Mouse (Mus musculus): ENCODE data around the gene Cyb5d2. TPM values are rescaled to one million over a fixed set of nuclear protein-coding genes. Genes with fewer than 3 reads are reported as not detected.

Cyb5d2 gene
- 12.0 TPM for polyA plus RNA-seq (2014; fragmentation: Illumina TruSeq; extraction: RNeasy Lipid Tissue Mini Kit (QIAGEN cat#74804); ENCODE audit: low read depth, low replicate concordance)

DNA sequence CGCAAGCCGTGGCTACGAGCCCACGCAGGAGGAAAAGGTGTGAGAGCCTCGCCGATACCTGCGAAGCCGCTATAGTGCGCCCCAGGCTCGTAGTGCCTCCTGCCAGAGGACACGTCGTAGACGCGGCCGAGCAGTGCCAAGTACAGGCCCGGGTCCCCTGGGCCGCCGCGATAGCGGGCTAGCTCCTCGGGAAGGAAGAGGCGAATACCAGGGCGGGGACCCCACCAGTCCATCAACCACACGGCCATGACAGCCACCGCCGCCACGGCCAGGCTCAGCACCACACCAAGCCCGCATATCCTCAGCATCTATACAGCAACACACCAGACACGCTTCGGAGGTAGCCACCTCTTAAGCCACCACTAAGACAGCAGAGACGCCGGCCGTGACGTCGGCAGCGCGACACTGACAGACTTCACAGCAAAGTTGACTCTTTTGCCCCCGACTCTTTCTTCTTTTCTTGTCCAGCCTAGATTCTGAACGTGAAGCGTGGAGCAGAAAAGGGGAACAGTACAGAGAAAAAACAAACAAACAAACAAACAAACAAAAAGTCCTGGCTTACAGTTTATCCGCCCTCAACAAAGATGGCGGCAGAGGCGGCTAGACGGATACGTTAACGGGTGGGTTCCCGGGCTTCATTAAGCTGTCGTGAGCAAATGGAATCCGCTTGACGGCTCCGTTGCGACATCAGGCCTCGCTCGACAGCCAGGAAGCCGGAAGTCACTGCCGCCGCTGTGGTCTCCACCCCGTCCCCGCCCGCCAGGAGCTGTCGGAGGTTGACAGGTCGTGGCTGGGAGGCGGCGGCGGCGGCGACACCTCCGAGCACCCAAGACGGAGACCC is at the start of gene Cyb5d2, which contains the start of gene Zzef1:
Cyb5d2 (minus strand) TSS at position 688 of the 841 bp plus-strand sequence.
Zzef1 (plus strand) TSS at position 772 of the 841 bp plus-strand sequence.

Other genes with a start within 250 kb of the Cyb5d2 start
- 1.2 TPM for gene Spns3, start 245.6 kb downstream of the Cyb5d2 start, polyA plus RNA-seq (2014; fragmentation: Illumina TruSeq; extraction: RNeasy Lipid Tissue Mini Kit (QIAGEN cat#74804); ENCODE audit: low read depth, low replicate concordance)
- gene Ube2g1, start 188.9 kb downstream of the Cyb5d2 start, polyA plus RNA-seq (2014; fragmentation: Illumina TruSeq; extraction: RNeasy Lipid Tissue Mini Kit (QIAGEN cat#74804); ENCODE audit: low read depth, low replicate concordance) = 23.2 TPM
- gene Ankfy1, start 106.1 kb downstream of the Cyb5d2 start, polyA plus RNA-seq (2014; fragmentation: Illumina TruSeq; extraction: RNeasy Lipid Tissue Mini Kit (QIAGEN cat#74804); ENCODE audit: low read depth, low replicate concordance) = 26.2 TPM
- gene Zzef1, start 84 bp upstream of the Cyb5d2 start, polyA plus RNA-seq (2014; fragmentation: Illumina TruSeq; extraction: RNeasy Lipid Tissue Mini Kit (QIAGEN cat#74804); ENCODE audit: low read depth, low replicate concordance) = 21.9 TPM
- gene Atp2a3, start 165.0 kb upstream of the Cyb5d2 start, polyA plus RNA-seq (2014; fragmentation: Illumina TruSeq; extraction: RNeasy Lipid Tissue Mini Kit (QIAGEN cat#74804); ENCODE audit: low read depth, low replicate concordance) = 15.2 TPM
- 2.7 TPM for gene P2rx1, start 203.0 kb upstream of the Cyb5d2 start, polyA plus RNA-seq (2014; fragmentation: Illumina TruSeq; extraction: RNeasy Lipid Tissue Mini Kit (QIAGEN cat#74804); ENCODE audit: low read depth, low replicate concordance)
- gene Camkk1, start 222.9 kb upstream of the Cyb5d2 start, polyA plus RNA-seq (2014; fragmentation: Illumina TruSeq; extraction: RNeasy Lipid Tissue Mini Kit (QIAGEN cat#74804); ENCODE audit: low read depth, low replicate concordance) = 5.9 TPM

Data from adipose tissue, adult 10 weeks (tissue).